Mouse (Mus musculus) retina, adult 2 months (tissue): Measurements from ENCODE around the gene Nat8l.

Source experiments
- DNase-seq: peaks from one replicate; pipeline ENCODE4 v3.0.0-alpha.2; 2012; ENCODE audit warnings: low read depth, low spot score

Nat8l gene

DNA sequence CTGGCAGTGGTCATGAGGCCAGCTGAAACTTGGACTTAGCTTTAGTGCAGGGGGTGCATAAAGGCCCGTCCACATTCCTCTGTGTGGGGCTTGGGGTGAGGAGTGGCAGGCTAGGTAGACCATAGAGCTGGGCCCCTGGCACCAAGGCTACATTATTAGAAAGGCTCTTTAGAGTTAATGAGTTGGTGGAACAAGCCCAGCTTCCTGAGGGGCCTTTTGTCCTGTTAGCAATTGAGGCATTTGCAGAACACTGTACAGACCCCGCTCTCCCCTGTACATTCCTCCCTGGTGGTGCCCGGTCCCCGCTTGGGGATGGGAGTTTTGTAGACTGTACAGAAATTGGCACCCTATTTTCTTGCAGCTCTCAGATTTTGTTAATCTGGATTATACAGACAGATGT lies 6.9 kb downstream of the Nat8l start:
- DNase-seq = no peak

GRCm38 (mm10) chr5:34004618-34005017 lies 8.8 kb downstream of the Nat8l start:
- no peak for DNase-seq

- DNase-seq = no peak
These were observed 11.0 kb downstream of the Nat8l start for GRCm38 (mm10) chr5:34006832-34007231.

DNA sequence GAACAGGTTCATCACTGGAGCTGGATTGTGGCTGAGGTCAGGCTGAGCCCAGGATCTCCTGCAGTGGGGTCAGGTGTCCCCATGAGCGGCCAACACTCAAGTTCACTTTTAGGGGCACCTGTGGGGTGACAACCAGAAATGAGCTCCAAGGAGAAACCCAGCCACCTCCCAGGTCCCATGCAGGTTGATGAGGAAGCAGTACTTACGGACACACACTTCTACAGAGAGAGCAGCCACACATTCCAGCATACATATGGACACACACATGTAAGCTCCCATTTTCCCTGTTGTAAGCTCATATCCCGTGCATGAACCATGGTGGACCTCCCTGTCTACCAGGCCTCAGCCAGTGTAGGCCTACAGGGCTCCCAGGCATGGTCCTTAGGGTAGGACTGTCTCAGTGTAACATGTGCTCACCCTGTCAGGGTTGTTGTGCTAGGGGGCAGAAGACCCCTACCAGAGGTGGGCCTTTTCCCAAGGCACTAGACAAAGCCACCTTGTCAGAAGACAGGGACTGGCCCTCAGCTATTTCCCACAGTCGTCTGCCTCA lies 11.7 kb downstream of the Nat8l start:
- DNase-seq = no peak

- DNase-seq = no peak
These were observed 18.9 kb downstream of the Nat8l start for GRCm38 (mm10) chr5:34014652-34015051.

DNA sequence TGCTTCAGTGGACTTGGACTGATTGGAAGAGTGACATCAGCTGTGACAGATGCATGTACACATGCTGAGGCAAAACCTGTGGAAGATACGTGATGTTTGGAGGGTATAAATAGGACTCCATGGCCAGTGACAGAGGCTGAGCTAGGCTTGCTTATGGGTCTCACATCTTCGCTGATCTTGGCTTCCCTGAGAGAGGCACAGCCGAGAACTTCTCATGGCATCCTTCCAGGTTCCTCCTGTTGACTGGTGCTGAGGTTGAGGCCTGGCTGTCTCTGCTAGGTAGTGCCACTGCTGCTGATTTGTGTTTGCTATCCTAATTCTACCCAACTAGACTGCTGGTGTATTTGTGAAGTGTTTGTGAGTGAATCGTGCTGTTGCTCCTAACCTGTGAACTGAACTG lies 23.2 kb downstream of the Nat8l start:
- DNase-seq = no peak

GRCm38 (mm10) chr5:34030101-34030500 lies 34.3 kb downstream of the Nat8l start:
- no peak for DNase-seq

DNA sequence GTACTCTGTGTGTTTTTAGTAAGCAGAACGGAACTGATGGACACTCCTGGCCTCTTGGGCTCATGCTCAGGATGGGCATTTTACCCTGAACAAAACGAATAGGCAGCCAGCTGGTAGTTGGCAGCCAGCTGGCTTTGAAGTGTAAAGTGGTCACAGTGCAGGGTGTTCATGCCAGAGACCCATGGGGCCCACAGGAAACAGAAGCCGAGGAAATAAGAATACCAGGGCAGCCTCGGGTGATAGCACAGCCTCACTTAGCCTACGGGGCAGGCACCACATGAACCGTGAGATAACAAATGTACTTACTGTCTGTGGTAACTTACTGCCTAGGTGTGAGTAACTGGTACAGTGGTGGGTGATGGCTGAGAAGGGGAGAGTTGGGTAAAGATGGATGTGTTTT lies 35.2 kb downstream of the Nat8l start:
- no peak for DNase-seq

DNA sequence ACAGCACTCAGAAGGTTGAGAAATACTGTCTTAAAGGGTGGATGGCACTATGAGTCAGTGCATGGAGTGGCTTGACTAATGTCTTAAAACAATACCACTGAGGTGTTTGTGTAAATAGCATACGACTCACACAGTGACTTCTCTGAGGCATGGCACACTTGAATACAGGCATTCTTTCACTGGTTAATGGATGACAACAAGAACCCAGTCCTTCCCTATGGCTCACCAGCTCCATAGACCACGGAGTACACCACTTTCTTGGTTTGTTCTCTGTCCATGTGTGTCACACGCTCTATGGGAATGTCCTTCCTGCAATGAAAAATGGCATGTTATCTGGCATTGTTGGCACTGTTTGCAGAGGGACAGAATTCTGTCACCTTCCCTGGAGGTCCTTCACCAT lies 36.7 kb downstream of the Nat8l start:
- DNase-seq = no peak
